Mouse (Mus musculus) heart, adult 2 months (tissue): Measurements from ENCODE around the gene Arfgef3.

Experiments
- CTCF ChIP-seq: fragments of 200-600 bp; IDR thresholded peaks from 2 replicates; pipeline ENCODE4 v1.8.1; 2022; ENCODE audit warnings: antibody characterized with exemption, mild to moderate bottlenecking, moderate library complexity
- POLR2A ChIP-seq: fragments of 200-500 bp; IDR thresholded peaks from 2 replicates; pipeline ENCODE4 v1.6.1; 2011; ENCODE audit warnings: mild to moderate bottlenecking, low read depth, low read length, control low read depth; ENCODE audit not compliant: insufficient read depth

DNA sequence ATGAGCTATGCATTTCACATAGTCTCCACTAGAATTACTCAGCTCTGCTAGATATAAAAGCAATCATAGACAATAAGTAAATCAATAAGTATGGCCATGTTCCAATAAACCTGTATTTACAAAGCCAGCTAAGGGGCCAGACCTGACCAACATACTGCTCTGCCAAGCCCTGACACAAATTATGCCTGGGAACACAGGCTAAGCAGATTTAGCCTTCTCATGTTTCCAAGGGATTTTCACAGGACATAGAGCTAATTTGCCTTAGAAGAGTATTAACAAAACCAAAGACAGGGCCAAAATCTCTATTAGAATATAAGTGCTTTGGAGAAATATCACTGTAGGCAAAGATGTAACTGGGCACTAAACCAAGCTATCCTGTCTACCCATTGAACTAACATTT, 42.2 kb downstream of the Arfgef3 start:
- TF ChIP-seq CTCF (no peak), POLR2A (no peak)
